Mouse (Mus musculus): Measurements from ENCODE around the gene Ccdc103.

GRCm38 (mm10) chr11:102879558-102879957, 1.4 kb upstream of the Ccdc103 start:
- TF ChIP-seq CTCF (IDR thresholded peaks at IDR 0.05; ENCODE audit: insufficient read depth, low read length) (no peak), POLR2A (IDR thresholded peaks at IDR 0.05; ENCODE audit: borderline replicate concordance, extremely low read depth, low read depth, low read length) (no peak)

Measured in lung, adult 2 months (tissue).